Mouse (Mus musculus): ENCODE measurements around the gene Jph2.
"Not testable (repeated sequence)": the region's sequence is repeated elsewhere in the genome, so short reads cannot be mapped to it uniquely, and the experiment has no call there.

Jph2 gene

GRCm38 (mm10) chr2:163411344-163411743, 13.6 kb upstream of the Jph2 start:
- DNase-seq: not testable (repeated sequence)

- no peak for DNase-seq
Measured at GRCm38 (mm10) chr2:163410211-163410610, 12.4 kb upstream of the Jph2 start.

- no peak for DNase-seq
Measured at GRCm38 (mm10) chr2:163404037-163404815, 6.4 kb upstream of the Jph2 start.

DNA sequence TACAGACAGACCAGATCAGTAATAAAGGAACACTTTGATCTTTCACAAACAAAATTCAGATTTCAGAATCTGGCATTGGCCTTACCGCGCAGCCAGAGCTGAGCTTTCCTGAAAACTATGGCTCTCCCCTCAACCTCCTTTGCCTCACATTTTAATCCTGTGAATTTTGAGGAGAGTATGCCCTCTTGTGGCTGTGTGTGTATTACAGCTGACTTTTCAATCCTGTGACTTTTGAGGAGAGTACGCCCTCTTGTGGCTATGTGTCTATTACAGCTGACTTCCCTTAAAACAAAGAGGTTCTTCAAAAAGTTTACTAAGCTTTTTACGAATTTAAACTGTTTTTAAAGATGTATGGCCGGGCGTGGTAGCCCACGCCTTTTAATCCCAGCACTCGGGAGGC, 3.4 kb upstream of the Jph2 start:
- peak; percentile 87 to 89 for DNase-seq

DNA sequence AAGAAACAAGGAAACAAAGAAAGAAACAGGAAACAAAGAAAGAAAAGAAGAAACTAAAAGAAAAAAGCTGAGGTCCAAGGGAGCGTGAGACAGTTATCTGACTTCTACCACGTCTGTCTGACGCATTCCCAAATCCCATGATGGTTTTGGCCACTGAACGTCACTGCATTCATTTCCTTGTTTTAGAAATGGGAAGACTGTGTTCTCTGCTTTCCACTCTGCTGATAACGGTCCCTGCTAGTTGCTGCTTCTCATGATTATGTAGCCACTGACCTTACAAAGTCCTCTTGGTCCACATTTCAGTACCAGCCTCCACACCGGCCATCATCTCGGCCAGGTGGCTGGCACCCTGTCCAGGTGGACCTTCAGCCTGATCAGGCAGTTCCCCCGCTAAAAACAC, 1.4 kb upstream of the Jph2 start:
- no peak for DNase-seq

GRCm38 (mm10) chr2:163398770-163399169, 977 bp upstream of the Jph2 start:
- no peak for DNase-seq

DNA sequence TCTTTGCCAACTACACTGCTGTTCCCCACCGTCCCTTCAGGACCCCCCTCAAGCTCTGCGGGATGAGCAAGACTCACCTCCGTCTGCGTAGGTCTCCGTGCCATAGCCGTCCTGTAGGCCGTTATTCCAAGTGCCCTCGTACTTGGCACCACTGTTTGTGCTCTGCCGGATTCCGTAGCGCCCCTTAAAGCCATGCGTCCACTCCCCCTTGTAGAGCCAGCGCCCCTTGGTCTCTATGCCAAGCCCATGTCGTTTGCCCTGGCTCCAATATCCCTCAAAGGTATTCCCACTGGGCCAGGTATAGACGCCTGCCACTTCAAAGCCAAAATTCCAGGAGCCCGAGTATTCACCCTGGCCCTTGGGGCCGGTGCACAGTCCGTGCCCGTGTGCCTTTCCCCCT, 722 bp downstream of the Jph2 start:
- DNase-seq: no peak

GRCm38 (mm10) chr2:163394977-163395376, 2.8 kb downstream of the Jph2 start:
- DNase-seq: no peak

GRCm38 (mm10) chr2:163393976-163394375, 3.8 kb downstream of the Jph2 start:
- no peak for DNase-seq

- DNase-seq: no peak
Measured at GRCm38 (mm10) chr2:163393241-163393640, 4.6 kb downstream of the Jph2 start.

- DNase-seq: peak in 1 of 2 experiments; percentile 30
Measured at GRCm38 (mm10) chr2:163392436-163392835, 5.4 kb downstream of the Jph2 start.

DNA sequence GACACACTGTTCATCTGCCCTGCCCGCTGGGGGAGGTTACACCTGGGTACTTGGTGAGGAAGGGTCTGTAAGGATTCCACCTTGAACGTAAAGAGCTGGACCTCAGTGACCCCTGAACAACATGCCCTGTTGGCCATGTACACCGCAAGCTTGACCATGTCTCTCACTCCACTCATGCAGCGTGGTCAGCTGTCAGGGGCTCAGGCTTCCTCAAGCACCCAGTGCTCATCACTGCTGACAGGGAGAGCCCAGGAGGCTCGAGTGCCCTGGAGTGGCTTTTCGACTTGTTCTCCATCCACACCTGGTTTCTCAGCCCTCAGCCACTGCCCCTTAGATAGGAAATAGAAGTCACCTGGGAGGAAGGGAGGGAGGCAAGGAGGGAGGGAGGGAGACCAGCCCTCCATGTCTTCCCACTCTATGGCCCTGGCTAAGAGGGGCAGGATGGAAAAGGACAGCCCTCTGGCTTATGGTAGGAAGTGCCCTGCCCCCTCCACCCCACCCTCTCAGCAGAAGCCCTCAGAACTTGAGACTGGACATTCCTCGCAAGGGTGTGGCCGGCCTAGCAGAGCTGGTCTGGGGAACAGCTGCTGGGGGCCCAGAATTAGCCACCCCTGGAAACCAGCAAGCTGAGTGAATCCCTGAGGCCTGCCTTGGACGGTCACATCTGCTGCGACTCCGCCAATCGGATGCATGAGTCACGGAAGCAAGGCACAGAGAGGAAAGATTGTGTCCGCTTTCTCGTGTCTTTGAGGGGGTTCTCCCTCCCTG, 11.2 kb downstream of the Jph2 start:
- DNase-seq: no peak

DNA sequence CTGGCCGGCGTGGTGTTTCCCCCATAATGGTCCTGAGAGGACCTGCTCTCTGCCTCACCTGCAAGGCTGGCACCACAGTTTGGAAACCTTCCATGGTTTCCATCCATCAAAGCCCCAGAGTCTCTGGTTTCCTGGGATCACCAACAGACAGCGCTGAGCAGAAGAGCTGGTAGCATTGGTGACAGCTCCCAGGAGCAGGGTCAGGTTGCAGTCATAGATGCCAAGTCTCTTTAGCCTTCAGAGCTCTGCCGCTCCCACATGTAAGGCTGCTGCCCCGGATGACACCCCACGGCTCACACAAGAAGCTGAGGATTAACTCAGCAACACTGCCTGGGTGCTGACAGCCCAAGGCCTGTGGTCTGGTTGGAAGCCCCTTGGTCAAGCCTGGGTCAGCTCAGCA, 12.7 kb downstream of the Jph2 start:
- no peak for DNase-seq

DNA sequence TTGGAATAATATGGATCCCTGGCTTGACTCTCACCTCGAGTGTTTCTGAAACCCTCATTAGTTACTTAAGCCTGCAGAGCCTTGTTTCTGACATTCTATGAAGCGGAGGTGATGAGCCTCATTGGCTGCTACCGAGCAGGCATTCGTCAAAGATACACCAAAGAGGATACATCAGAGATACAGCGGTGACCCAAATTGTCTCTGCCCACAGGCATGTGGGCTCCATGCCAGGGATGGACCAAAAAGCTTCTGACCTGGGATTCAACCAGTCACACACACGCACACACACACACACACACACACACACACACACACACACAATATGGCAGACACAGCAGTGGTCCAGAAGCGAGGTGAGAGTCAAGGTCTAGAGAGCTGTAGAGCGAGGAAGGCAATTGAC, 16.5 kb downstream of the Jph2 start:
- DNase-seq: peak; percentile 10 to 28

GRCm38 (mm10) chr2:163379366-163379765, 18.4 kb downstream of the Jph2 start:
- DNase-seq: no peak

DNA sequence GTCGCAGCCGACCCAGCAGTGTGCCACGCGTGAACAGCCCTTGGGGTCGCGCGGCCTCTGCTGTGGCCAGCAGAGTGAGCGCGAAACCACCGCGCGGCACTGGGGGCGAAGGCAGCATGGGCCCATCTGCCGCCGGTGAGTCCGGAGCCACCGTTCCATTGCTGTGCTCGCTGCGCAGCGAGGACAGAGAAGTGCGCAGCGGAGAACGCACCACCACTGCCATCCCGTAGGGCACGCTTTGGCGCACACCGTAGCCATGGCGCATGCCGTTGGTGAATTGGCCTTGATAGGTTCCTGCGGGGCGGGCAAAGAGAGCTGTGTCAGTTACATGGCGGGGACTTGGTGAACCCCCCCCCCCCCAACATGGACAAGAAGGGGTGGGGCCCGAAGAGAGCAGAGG, 21.7 kb downstream of the Jph2 start:
- DNase-seq: no peak

GRCm38 (mm10) chr2:163375468-163375867, 22.3 kb downstream of the Jph2 start:
- DNase-seq: no peak

GRCm38 (mm10) chr2:163372627-163373026, 25.2 kb downstream of the Jph2 start:
- DNase-seq: no peak

DNA sequence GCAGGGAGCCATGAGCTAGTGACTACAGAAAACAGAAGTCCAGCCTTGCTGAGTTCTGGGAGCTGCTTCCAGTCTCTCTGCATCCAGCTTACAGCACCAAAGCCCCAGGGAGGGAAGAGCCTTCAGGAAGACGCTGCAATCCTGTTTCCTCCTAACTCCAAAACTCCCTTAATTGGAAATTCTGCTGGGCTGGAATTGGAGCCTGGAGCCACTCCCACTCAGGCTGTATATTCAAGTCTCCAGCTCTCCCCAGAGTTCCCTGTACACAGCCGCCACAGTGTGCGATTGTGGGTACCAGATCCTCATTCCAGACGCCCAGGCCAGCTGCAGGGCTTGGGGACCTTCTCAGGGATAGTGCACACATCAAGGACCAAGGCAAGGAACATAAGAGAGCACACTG, 27.6 kb downstream of the Jph2 start:
- DNase-seq: no peak

DNA sequence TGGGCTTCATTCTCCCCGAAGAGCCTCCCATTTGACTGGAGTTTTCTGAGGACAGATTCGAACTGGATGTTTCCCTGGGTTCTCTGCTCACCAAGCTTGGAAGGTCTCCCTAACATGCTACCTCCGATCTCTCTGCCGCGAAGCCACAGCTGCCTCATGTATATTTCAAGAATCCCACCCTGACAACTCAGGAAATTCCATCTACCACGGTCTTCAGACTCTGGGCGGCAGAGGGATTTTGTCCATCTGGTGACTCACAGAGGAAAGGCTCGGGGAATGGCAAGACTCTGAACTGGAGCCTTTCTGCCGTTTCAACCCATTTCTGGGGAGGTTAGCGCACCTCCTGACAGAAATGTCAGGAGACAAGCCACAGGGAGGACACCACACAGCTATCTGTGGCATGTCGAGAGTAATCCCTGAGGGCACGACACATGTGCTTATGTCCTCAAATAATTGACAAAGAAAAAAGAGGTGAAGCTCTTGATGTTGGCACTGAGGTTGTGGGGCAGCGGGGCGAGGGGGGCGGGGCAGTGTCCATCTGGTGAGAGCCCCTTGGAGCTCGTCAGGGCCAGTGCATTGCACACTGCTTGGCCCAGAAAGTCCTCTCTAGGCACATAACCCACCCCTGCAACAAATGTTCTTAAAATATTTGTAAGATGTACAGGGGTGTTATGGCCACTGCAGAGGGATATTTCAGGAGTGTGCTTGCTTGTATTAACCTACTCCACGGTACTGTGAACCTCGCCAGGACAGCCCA, 32.8 kb downstream of the Jph2 start:
- peak in 1 of 2 experiments; percentile 13 for DNase-seq

- no peak for DNase-seq
Measured at GRCm38 (mm10) chr2:163362940-163363921, 34.6 kb downstream of the Jph2 start.

Data from cerebellum, postnatal 14 days (tissue).